Mouse (Mus musculus) cerebellum, postnatal 4 days (tissue): ENCODE measurements around the gene Mrpl37.

ENCODE experiments used
- DNase-seq, 2 experiments: peaks; one replicate each; pipeline ENCODE4 v3.0.0; 2022; ENCODE audit warnings: low spot score in 2 of 2, mixed read lengths in 1 of 2

Mrpl37 gene

GRCm38 (mm10) chr4:107067151-107067840, 628 bp upstream of the Mrpl37 start:
- peak in 1 of 2 experiments; percentile 42 for DNase-seq

GRCm38 (mm10) chr4:107064394-107065098, 2.1 kb downstream of the Mrpl37 start:
- no peak for DNase-seq

- DNase-seq = no peak
Observed at GRCm38 (mm10) chr4:107063214-107063613, 3.5 kb downstream of the Mrpl37 start.

- no peak for DNase-seq
Observed at GRCm38 (mm10) chr4:107061560-107061959, 5.1 kb downstream of the Mrpl37 start.

- DNase-seq = no peak
Observed at GRCm38 (mm10) chr4:107058781-107059180, 7.9 kb downstream of the Mrpl37 start.

GRCm38 (mm10) chr4:107058346-107058745, 8.3 kb downstream of the Mrpl37 start:
- no peak for DNase-seq

GRCm38 (mm10) chr4:107056088-107056487, 10.6 kb downstream of the Mrpl37 start:
- DNase-seq = no peak

- DNase-seq = no peak
Observed at GRCm38 (mm10) chr4:107052962-107053553, 13.6 kb downstream of the Mrpl37 start.

GRCm38 (mm10) chr4:107051889-107052288, 14.8 kb downstream of the Mrpl37 start:
- DNase-seq = no peak

GRCm38 (mm10) chr4:107048568-107049162, 18.0 kb downstream of the Mrpl37 start:
- peak; percentile 47 to 83 for DNase-seq

GRCm38 (mm10) chr4:107047806-107048205, 18.9 kb downstream of the Mrpl37 start:
- no peak for DNase-seq

- no peak for DNase-seq
Observed at GRCm38 (mm10) chr4:107045188-107045587, 21.5 kb downstream of the Mrpl37 start.

- no peak for DNase-seq
Observed at GRCm38 (mm10) chr4:107042304-107042703, 24.4 kb downstream of the Mrpl37 start.

GRCm38 (mm10) chr4:107039270-107039669, 27.4 kb downstream of the Mrpl37 start:
- no peak for DNase-seq

- DNase-seq = no peak
Observed at GRCm38 (mm10) chr4:107038303-107038702, 28.4 kb downstream of the Mrpl37 start.

- no peak for DNase-seq
Observed at GRCm38 (mm10) chr4:107036985-107037384, 29.7 kb downstream of the Mrpl37 start.

- no peak for DNase-seq
Observed at GRCm38 (mm10) chr4:107035689-107036088, 31.0 kb downstream of the Mrpl37 start.

GRCm38 (mm10) chr4:107026451-107026850, 40.2 kb downstream of the Mrpl37 start:
- no peak for DNase-seq

GRCm38 (mm10) chr4:107025369-107025768, 41.3 kb downstream of the Mrpl37 start:
- DNase-seq = no peak

- DNase-seq = no peak
Observed at GRCm38 (mm10) chr4:107024899-107025298, 41.8 kb downstream of the Mrpl37 start.

GRCm38 (mm10) chr4:107021464-107021863, 45.2 kb downstream of the Mrpl37 start:
- no peak for DNase-seq

GRCm38 (mm10) chr4:107020287-107021000, 46.2 kb downstream of the Mrpl37 start:
- DNase-seq = no peak
